In the genomic region with DNA sequence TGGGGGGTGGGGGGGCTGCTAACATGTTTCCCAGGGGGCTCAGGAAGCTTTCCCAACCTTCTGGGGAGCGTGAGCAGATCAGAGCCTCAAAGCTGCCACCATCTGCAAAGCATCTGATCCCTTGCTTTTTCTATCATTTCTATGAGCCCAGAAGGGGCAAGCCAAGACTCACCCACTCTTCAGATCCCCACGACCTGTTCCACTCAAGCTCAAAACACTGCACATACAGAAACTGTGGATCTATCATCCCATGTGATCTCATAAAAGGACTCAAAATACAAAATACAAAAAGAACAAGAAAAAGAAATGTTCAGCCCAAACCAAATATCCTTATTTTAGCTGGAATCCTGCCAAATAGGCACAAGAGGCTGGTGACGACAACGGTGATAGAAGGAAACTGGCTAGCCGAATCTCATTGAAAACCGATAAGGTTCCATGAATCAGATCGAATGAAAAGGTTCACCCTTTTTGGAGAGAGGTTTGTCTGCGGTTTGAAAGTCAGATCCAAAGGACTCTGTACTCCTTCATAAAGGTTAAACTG, we compare ENCODE assay signal across 8 mouse cellular contexts. TPM values are rescaled to one million over a fixed set of nuclear protein-coding genes. Genes with fewer than 3 reads are reported as not detected.
DNase-seq lines count a peak whose midpoint lies in the region; ATAC-seq lines count a peak whose summit lies in the region.

No protein-coding gene starts in this region.

- intact Hi-C loops in heart, postnatal 10 days (cut with DNase I): loop anchor here (5.0 to 10.0 kb wide), 2 partner anchors 116 to 234 kb away; partner anchors contain the start of gene Msmo1

- DNase-seq in heart, postnatal 10 days: no peak
- DNase-seq in brain, adult 2 months (ENCODE audit: low read depth, low spot score): peak; percentile 46
- DNase-seq in midbrain, embryonic 10.5 days (ENCODE audit: low spot score): no peak
- no peak for DNase-seq in spleen, adult 12 weeks (ENCODE audit: low spot score)
- no peak for DNase-seq in adrenal gland, postnatal 14 days
- DNase-seq in layer of hippocampus, adult 9-11 months: no peak

- H3K27me3 ChIP-seq in heart, embryonic 13.5 days (replicated peaks): no peaks in the 10 kb centered on the region
- H3K27me3 ChIP-seq in hindbrain, embryonic 12.5 days: no peaks in the 10 kb centered on the region
- H3K27me3 ChIP-seq in midbrain, embryonic 10.5 days (ENCODE audit: low read depth, poor library complexity, severe bottlenecking): peaks cover 6% of the 10 kb centered on the region; the same call in 1 of the 2 replicates

- 15% methylated on average over 8 of the region's 8 CpGs for WGBS in heart, embryonic 13.5 days
- WGBS in hindbrain, embryonic 12.5 days: 9% methylated on average over 8 of the region's 8 CpGs
- WGBS in midbrain, embryonic 10.5 days: 8% methylated on average over 8 of the region's 8 CpGs

- H3K4me1 ChIP-seq in heart, embryonic 13.5 days: peaks cover 49% of the 10 kb centered on the region
- peaks cover 32% of the 10 kb centered on the region for H3K4me1 ChIP-seq in hindbrain, embryonic 12.5 days
- peaks cover 32% of the 10 kb centered on the region for H3K4me1 ChIP-seq in midbrain, embryonic 10.5 days

- H3K4me2 ChIP-seq in heart, embryonic 13.5 days: peak overlapping the region; percentile 95
- H3K4me2 ChIP-seq in hindbrain, embryonic 12.5 days (replicated peaks): peak overlapping the region; percentile 75

- peak overlapping the region; percentile 92 for H3K9ac ChIP-seq in heart, embryonic 13.5 days
- H3K9ac ChIP-seq in hindbrain, embryonic 12.5 days: peak overlapping the region; percentile 35

- no peak for ATAC-seq in heart, embryonic 13.5 days (ENCODE audit: extremely low read depth, insufficient number of reproducible peaks, low FRiP score, low TSS enrichment)
- no peak for ATAC-seq in hindbrain, embryonic 12.5 days (ENCODE audit: low FRiP score)

- H3K4me3 ChIP-seq in heart, embryonic 13.5 days: peak overlapping the region; percentile 95
- H3K4me3 ChIP-seq in hindbrain, embryonic 12.5 days: peak overlapping the region; percentile 89
- peak overlapping the region; percentile 93 for H3K4me3 ChIP-seq in midbrain, embryonic 10.5 days

- no peak overlapping the region for H3K27ac ChIP-seq in heart, embryonic 13.5 days (replicated peaks)
- H3K27ac ChIP-seq in hindbrain, embryonic 12.5 days: no peak overlapping the region
- H3K27ac ChIP-seq in midbrain, embryonic 10.5 days (replicated peaks): no peak overlapping the region

- no peaks in the 10 kb centered on the region for H3K9me3 ChIP-seq in heart, embryonic 13.5 days
- H3K9me3 ChIP-seq in hindbrain, embryonic 12.5 days (replicated peaks): no peaks in the 10 kb centered on the region
- no peaks in the 10 kb centered on the region for H3K9me3 ChIP-seq in midbrain, embryonic 10.5 days (replicated peaks)

- no peaks in the 10 kb centered on the region for H3K36me3 ChIP-seq in heart, embryonic 13.5 days
- H3K36me3 ChIP-seq in hindbrain, embryonic 12.5 days: no peaks in the 10 kb centered on the region
- no peaks in the 10 kb centered on the region for H3K36me3 ChIP-seq in midbrain, embryonic 10.5 days

RNA-seq across cellular contexts. Expression of gene Klhl2, which starts 1.5 kb away (rescaled TPM):
- 5.4 and 8.6 TPM in 2 replicates for polyA plus RNA-seq in heart, embryonic 13.5 days (2015; fragmentation: Nextera tagmentation; extraction: Ambion mirVana)
- 10 to 100 TPM; 13.7 to 13.9 TPM for total RNA-seq in heart, postnatal 10 days (2021)
- polyA plus RNA-seq in hindbrain, embryonic 12.5 days (2016; fragmentation: Nextera tagmentation; extraction: Ambion mirVana): 28.7 and 30.4 TPM in 2 replicates
- 9.3 and 11.3 TPM in 2 replicates for polyA plus RNA-seq in midbrain, embryonic 10.5 days (2016; fragmentation: Nextera tagmentation; extraction: Ambion mirVana)
- 47.2 and 48.8 TPM in 2 replicates for total RNA-seq in adrenal gland, postnatal 14 days (2021)
